Mouse (Mus musculus) MEL (cell line): ENCODE measurements at regions not wholly inside any gene's neighbourhood (a gene's known extent, or its start where the extent isn't known, plus 50 kb on each side); places are given as distances from the start of the nearest gene placed in this dataset.

Experiments
- DNase-seq: peaks from one replicate; pipeline ENCODE4 v3.0.0; 2011; ENCODE audit warnings: low read depth, low spot score
- H3K27ac ChIP-seq: 2 replicates; pipeline ENCODE4 v1.5.1; 2012; ENCODE audit warnings: low read depth, mild to moderate bottlenecking, control low read depth, low read length, moderate library complexity; ENCODE audit not compliant: control insufficient read depth
- H3K27me3 ChIP-seq, 2 experiments: fragments of 150-350 bp in 1 of 2; sonication (generic) in 1 of 2; 2 replicates each; pipeline ENCODE4 v1.6.1; 2012; ENCODE audit warnings: low read length in 2 of 2, mild to moderate bottlenecking in 2 of 2, improper control_type of control experiment in 1 of 2, moderate library complexity in 1 of 2; ENCODE audit not compliant: insufficient read depth in 2 of 2, control insufficient read depth in 1 of 2
- H3K36me3 ChIP-seq, 2 experiments: 2 replicates each; pipeline ENCODE4 v1.6.1; 2012 to 2014; ENCODE audit warnings: low read length in 2 of 2, improper control_type of control experiment in 1 of 2, inconsistent platforms in 1 of 2, mild to moderate bottlenecking in 1 of 2; ENCODE audit not compliant: insufficient read depth in 2 of 2, control insufficient read depth in 1 of 2
- H3K4me1 ChIP-seq, 2 experiments: fragments of 150-350 bp in 1 of 2; sonication (generic) in 1 of 2; 2 replicates each; pipeline ENCODE4 v1.6.1; 2012; ENCODE audit warnings: low read length in 2 of 2, improper control_type of control experiment in 1 of 2, mild to moderate bottlenecking in 1 of 2; ENCODE audit not compliant: insufficient read depth in 2 of 2, control insufficient read depth in 1 of 2
- H3K4me3 ChIP-seq, 2 experiments: fragments of 150-350 bp in 1 of 2; sonication (generic) in 1 of 2; 2 replicates each; pipeline ENCODE4 v1.5.1; 2012; ENCODE audit warnings: low read depth in 2 of 2, low read length in 2 of 2, mild to moderate bottlenecking in 2 of 2, moderate library complexity in 2 of 2, control low read depth in 1 of 2, improper control_type of control experiment in 1 of 2; ENCODE audit not compliant: control insufficient read depth in 1 of 2, insufficient read depth in 1 of 2
- H3K79me2 ChIP-seq: 2 replicates; pipeline ENCODE4 v1.6.1; 2012; ENCODE audit warnings: mild to moderate bottlenecking, low read length, moderate library complexity; ENCODE audit not compliant: control insufficient read depth, poor library complexity, insufficient read depth
- H3K9ac ChIP-seq: 2 replicates; pipeline ENCODE4 v1.6.1; 2012; ENCODE audit warnings: low read depth, mild to moderate bottlenecking, control low read depth, low read length, moderate library complexity; ENCODE audit not compliant: control insufficient read depth, poor library complexity, severe bottlenecking
- H3K9me3 ChIP-seq: fragments of 150-350 bp; sonication (generic); replicated peaks from 2 replicates; pipeline ENCODE4 v1.6.1; 2012; ENCODE audit warnings: mild to moderate bottlenecking, low read length, improper control_type of control experiment, moderate library complexity; ENCODE audit not compliant: insufficient read depth
- BHLHE40 ChIP-seq: IDR thresholded peaks from 2 replicates; pipeline ENCODE4 v1.6.1; 2012; ENCODE audit warnings: low read depth, mild to moderate bottlenecking, inconsistent platforms, low read length, improper control_type of control experiment, borderline replicate concordance
- CHD2 ChIP-seq: IDR thresholded peaks from 2 replicates; pipeline ENCODE4 v1.6.1; 2011; ENCODE audit warnings: low read length, improper control_type of control experiment
- CTCF ChIP-seq, 3 experiments: IDR thresholded peaks in 2 of 3; conservative IDR thresholded peaks in 1 of 3; 2 replicates each; pipeline ENCODE4 v1.5.1; 2011 to 2012; ENCODE audit warnings: low read length in 3 of 3, low read depth in 2 of 3, mild to moderate bottlenecking in 2 of 3, improper control_type of control experiment in 1 of 3, inconsistent platforms in 1 of 3, mixed read lengths in 1 of 3, moderate library complexity in 1 of 3; ENCODE audit not compliant: control insufficient read depth in 1 of 3, insufficient read depth in 1 of 3, poor library complexity in 1 of 3, severe bottlenecking in 1 of 3
- E2F4 ChIP-seq: IDR thresholded peaks from 2 replicates; pipeline ENCODE4 v1.6.1; 2011; ENCODE audit warnings: low read depth, low read length, improper control_type of control experiment, borderline replicate concordance
- ELF1 ChIP-seq: IDR thresholded peaks from 2 replicates; pipeline ENCODE4 v1.6.1; 2014; ENCODE audit warnings: low read depth, mild to moderate bottlenecking, inconsistent platforms, low read length, improper control_type of control experiment, moderate library complexity
- EP300 ChIP-seq, 2 experiments: IDR thresholded peaks; 2 replicates each; pipeline ENCODE4 v1.6.1; 2011; ENCODE audit warnings: improper control_type of control experiment in 2 of 2, low read length in 2 of 2, low read depth in 1 of 2, mild to moderate bottlenecking in 1 of 2
- ETS1 ChIP-seq: IDR thresholded peaks from 2 replicates; pipeline ENCODE4 v1.6.1; 2012; ENCODE audit warnings: low read depth, mild to moderate bottlenecking, inconsistent platforms, low read length, improper control_type of control experiment, moderate library complexity
- GABPA ChIP-seq: IDR thresholded peaks from 2 replicates; pipeline ENCODE4 v1.6.1; 2012; ENCODE audit warnings: low read depth, mild to moderate bottlenecking, inconsistent platforms, low read length, improper control_type of control experiment, moderate library complexity
- GATA1 ChIP-seq: IDR thresholded peaks from 2 replicates; pipeline ENCODE4 v1.6.1; 2011; ENCODE audit warnings: low read depth, low read length, improper control_type of control experiment
- JUND ChIP-seq: IDR thresholded peaks from 2 replicates; pipeline ENCODE4 v1.6.1; 2011; ENCODE audit warnings: low read depth, mild to moderate bottlenecking, improper control_type of control experiment, low read length
- KAT2A ChIP-seq: conservative IDR thresholded peaks from 2 replicates; pipeline ENCODE4 v1.6.1; 2012; ENCODE audit warnings: low read depth, low read length, improper control_type of control experiment, inconsistent platforms
- MAFK ChIP-seq: IDR thresholded peaks from 2 replicates; pipeline ENCODE4 v1.6.1; 2011; ENCODE audit warnings: low read depth, mild to moderate bottlenecking, low read length, improper control_type of control experiment, borderline replicate concordance
- MAX ChIP-seq: IDR thresholded peaks from 2 replicates; pipeline ENCODE4 v1.6.1; 2011; ENCODE audit warnings: low read length, improper control_type of control experiment
- MAZ ChIP-seq: IDR thresholded peaks from 2 replicates; pipeline ENCODE4 v1.6.1; 2012; ENCODE audit warnings: low read depth, mild to moderate bottlenecking, inconsistent platforms, low read length, improper control_type of control experiment
- MEF2A ChIP-seq: IDR thresholded peaks from 2 replicates; pipeline ENCODE4 v1.6.1; 2014; ENCODE audit warnings: low read depth, mild to moderate bottlenecking, inconsistent platforms, low read length, improper control_type of control experiment; ENCODE audit not compliant: poor library complexity, insufficient replicate concordance, severe bottlenecking; ENCODE audit errors: extremely low read depth
- MYB ChIP-seq: IDR thresholded peaks from 2 replicates; pipeline ENCODE4 v1.6.1; 2011; ENCODE audit warnings: mild to moderate bottlenecking, low read depth, low read length, improper control_type of control experiment
- MYC ChIP-seq: IDR thresholded peaks from 2 replicates; pipeline ENCODE4 v1.6.1; 2011; ENCODE audit warnings: low read depth, mild to moderate bottlenecking, low read length, improper control_type of control experiment, moderate library complexity
- NELFE ChIP-seq: IDR thresholded peaks from 2 replicates; pipeline ENCODE4 v1.6.1; 2011; ENCODE audit warnings: low read depth, low read length, improper control_type of control experiment
- NRF1 ChIP-seq: IDR thresholded peaks from 2 replicates; pipeline ENCODE4 v1.6.1; 2014; ENCODE audit warnings: low read depth, mild to moderate bottlenecking, inconsistent platforms, low read length, improper control_type of control experiment, moderate library complexity; ENCODE audit not compliant: poor library complexity, insufficient read depth, severe bottlenecking
- POLR2A ChIP-seq, 2 experiments: IDR thresholded peaks; 2 replicates each; pipeline ENCODE4 v1.6.1; 2011 to 2012; ENCODE audit warnings: low read length in 2 of 2, mild to moderate bottlenecking in 2 of 2, control low read depth in 1 of 2, improper control_type of control experiment in 1 of 2, low read depth in 1 of 2, moderate library complexity in 1 of 2; ENCODE audit not compliant: control insufficient read depth in 1 of 2, insufficient read depth in 1 of 2, poor library complexity in 1 of 2
- POLR2AphosphoS2 ChIP-seq: IDR thresholded peaks from 2 replicates; pipeline ENCODE4 v1.6.1; 2011; ENCODE audit warnings: low read length, improper control_type of control experiment
- RAD21 ChIP-seq: IDR thresholded peaks from 2 replicates; pipeline ENCODE4 v1.6.1; 2011; ENCODE audit warnings: mild to moderate bottlenecking, low read depth, low read length, improper control_type of control experiment
- RCOR1 ChIP-seq: IDR thresholded peaks from 2 replicates; pipeline ENCODE4 v1.6.1; 2012; ENCODE audit warnings: low read depth, mild to moderate bottlenecking, inconsistent platforms, low read length, improper control_type of control experiment
- SIN3A ChIP-seq: IDR thresholded peaks from 2 replicates; pipeline ENCODE4 v1.6.1; 2012; ENCODE audit warnings: low read length, improper control_type of control experiment, inconsistent platforms
- SMC3 ChIP-seq: IDR thresholded peaks from 2 replicates; pipeline ENCODE4 v1.6.1; 2011; ENCODE audit warnings: low read depth, low read length, improper control_type of control experiment
- TBP ChIP-seq: IDR thresholded peaks from 2 replicates; pipeline ENCODE4 v1.8.0; 2011; ENCODE audit warnings: low read depth, low read length, improper control_type of control experiment
- TCF12 ChIP-seq: IDR thresholded peaks from 2 replicates; pipeline ENCODE4 v1.6.1; 2014; ENCODE audit warnings: low read depth, mild to moderate bottlenecking, inconsistent platforms, low read length, improper control_type of control experiment, moderate library complexity
- UBTF ChIP-seq: IDR thresholded peaks from 2 replicates; pipeline ENCODE4 v1.6.1; 2012; ENCODE audit warnings: low read depth, mild to moderate bottlenecking, inconsistent platforms, low read length, improper control_type of control experiment, moderate library complexity, borderline replicate concordance; ENCODE audit not compliant: insufficient read depth
- USF1 ChIP-seq: IDR thresholded peaks from 2 replicates; pipeline ENCODE4 v1.6.1; 2014; ENCODE audit warnings: low read depth, mild to moderate bottlenecking, inconsistent platforms, low read length, improper control_type of control experiment, moderate library complexity
- USF2 ChIP-seq, 2 experiments: IDR thresholded peaks; 2 replicates each; pipeline ENCODE4 v1.6.1; 2011 to 2012; ENCODE audit warnings: improper control_type of control experiment in 2 of 2, low read length in 2 of 2, borderline replicate concordance in 1 of 2, inconsistent platforms in 1 of 2, low read depth in 1 of 2, mild to moderate bottlenecking in 1 of 2; ENCODE audit not compliant: insufficient read depth in 1 of 2
- ZC3H11A ChIP-seq: IDR thresholded peaks from 2 replicates; pipeline ENCODE4 v1.6.1; 2012; ENCODE audit warnings: low read depth, mild to moderate bottlenecking, inconsistent platforms, low read length, improper control_type of control experiment
- ZNF384 ChIP-seq: IDR thresholded peaks from 2 replicates; pipeline ENCODE4 v1.6.1; 2012; ENCODE audit warnings: low read depth, mild to moderate bottlenecking, inconsistent platforms, low read length, improper control_type of control experiment

- H3K9ac ChIP-seq, result no peak overlapping the region
- H3K4me3 ChIP-seq, result no peak overlapping the region
- H3K4me1 ChIP-seq, result no peaks in the 10 kb centered on the region
- H3K36me3 ChIP-seq, result no peaks in the 10 kb centered on the region
- no peaks in the 10 kb centered on the region for H3K79me2 ChIP-seq
- DNase-seq, result no peak
- TF ChIP-seq EP300 (IDR thresholded peaks at IDR 0.05; ENCODE audit: low read depth in 1 of 2, low read length in 2 of 2) (no peak), E2F4 (no peak)
- H3K27me3 ChIP-seq, result no peaks in the 10 kb centered on the region
- H3K27ac ChIP-seq, result no peak overlapping the region
- no peaks in the 10 kb centered on the region for H3K9me3 ChIP-seq
Measured at GRCm38 (mm10) chr10:15746866-15747265, 1028.9 kb upstream of the Gje1 start.

DNA sequence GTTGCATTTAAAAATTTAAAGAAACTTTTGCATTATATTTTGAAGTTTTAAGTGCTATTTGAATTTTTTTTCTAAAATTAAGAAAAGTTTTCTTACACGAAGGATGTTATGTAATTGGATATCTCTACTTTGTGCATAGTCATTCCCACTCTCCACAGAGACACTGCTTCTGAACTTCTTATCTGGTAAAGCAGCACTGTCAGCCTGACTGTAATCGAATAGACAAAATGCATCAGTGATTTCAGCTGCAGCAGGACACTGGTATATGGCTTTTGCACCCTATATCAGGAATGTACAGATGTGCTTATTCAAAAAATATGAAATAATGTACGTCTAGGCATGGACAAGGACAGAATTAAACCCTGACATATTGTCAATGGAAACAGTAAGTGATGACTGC, 1020.6 kb upstream of the Gje1 start:
- no peaks in the 10 kb centered on the region for H3K27me3 ChIP-seq
- no peak overlapping the region for H3K9ac ChIP-seq
- H3K36me3 ChIP-seq, result peaks cover 0 to 7% of the 10 kb centered on the region in 2 experiments; a peak in 2 of 4 replicates
- H3K27ac ChIP-seq, result no peak overlapping the region
- H3K4me3 ChIP-seq, result no peak overlapping the region
- no peaks in the 10 kb centered on the region for H3K9me3 ChIP-seq
- no peaks in the 10 kb centered on the region for H3K79me2 ChIP-seq
- DNase-seq, result peak; percentile 86
- peaks cover 0 to 2% of the 10 kb centered on the region in 2 experiments; a peak in 3 of 4 replicates for H3K4me1 ChIP-seq
- TF ChIP-seq NRF1 (no peak), TBP (no peak), RCOR1 (peak; percentile 98), SMC3 (peak; percentile 19; the same call in 1 of the 2 replicates), ZNF384 (peak; percentile 63; the same call in 1 of the 2 replicates), JUND (no peak), MEF2A (no peak), ZC3H11A (no peak), NELFE (no peak), E2F4 (no peak), POLR2A (IDR thresholded peaks at IDR 0.05; ENCODE audit: control insufficient read depth in 1 of 2, insufficient read depth in 1 of 2, low read depth in 1 of 2, low read length in 2 of 2, poor library complexity in 1 of 2) (no peak), USF1 (no peak), MAZ (no peak), MYC (no peak), ELF1 (no peak), CHD2 (peak; percentile 31; the same call in 1 of the 2 replicates), POLR2AphosphoS2 (no peak), BHLHE40 (peak; percentile 30; the same call in 1 of the 2 replicates), KAT2A (no peak), RAD21 (no peak; the same call in 1 of the 2 replicates), GABPA (peak; percentile 62; the same call in 1 of the 2 replicates), MAX (no peak), MAFK (peak; percentile 59; the same call in 1 of the 2 replicates), ETS1 (peak; percentile 92), MYB (no peak), CTCF (IDR thresholded peaks at IDR 0.05 in 2 of 3, conservative IDR thresholded peaks at IDR 0.05 in 1 of 3; ENCODE audit: control insufficient read depth in 1 of 3, insufficient read depth in 1 of 3, low read depth in 2 of 3, low read length in 3 of 3, poor library complexity in 1 of 3, severe bottlenecking in 1 of 3) (no peak), TCF12 (peak; percentile 95), SIN3A (peak; percentile 44), UBTF (no peak), GATA1 (peak; percentile 97), USF2 (IDR thresholded peaks at IDR 0.05; ENCODE audit: borderline replicate concordance in 1 of 2, insufficient read depth in 1 of 2, low read depth in 1 of 2, low read length in 2 of 2) (no peak)
